Mouse (Mus musculus) stomach, postnatal 0 days (tissue): ENCODE measurements at regions not wholly inside any gene's neighbourhood (a gene's known extent, or its start where the extent isn't known, plus 50 kb on each side); places are given as distances from the start of the nearest gene placed in this dataset.

ENCODE experiments used
- ATAC-seq: fragments of 200-750 bp; cut with Nextera tagmentation; 2 replicates; pipeline ENCODE4 v1.8.0; 2017; ENCODE audit not compliant: low FRiP score, low TSS enrichment
- DNase-seq: peaks from one replicate; pipeline ENCODE4 v3.0.0-alpha.2; 2016; ENCODE audit warnings: low spot score
- H3K27ac ChIP-seq: fragments of 300-500 bp; sonication (generic); replicated peaks from 2 replicates; pipeline ENCODE4 v1.5.1; 2014; ENCODE audit warnings: mild to moderate bottlenecking, control low read depth
- H3K27me3 ChIP-seq: fragments of 300-500 bp; sonication (generic); 2 replicates; pipeline ENCODE4 v1.6.1; 2014; ENCODE audit warnings: low read length; ENCODE audit not compliant: control insufficient read depth, insufficient read depth
- H3K36me3 ChIP-seq: fragments of 300-500 bp; sonication (generic); 2 replicates; pipeline ENCODE4 v1.6.1; 2014; ENCODE audit warnings: low read length, mixed read lengths; ENCODE audit not compliant: control insufficient read depth, insufficient read depth
- H3K4me1 ChIP-seq: fragments of 300-500 bp; sonication (generic); replicated peaks from 2 replicates; pipeline ENCODE4 v1.6.1; 2014; ENCODE audit warnings: antibody characterized with exemption; ENCODE audit not compliant: control insufficient read depth, insufficient read depth
- H3K4me2 ChIP-seq: fragments of 300-500 bp; sonication (generic); replicated peaks from 2 replicates; pipeline ENCODE4 v1.6.1; 2014; ENCODE audit warnings: low read depth, mild to moderate bottlenecking, control low read depth, moderate library complexity
- H3K4me3 ChIP-seq: fragments of 300-500 bp; sonication (generic); 2 replicates; pipeline ENCODE4 v1.5.1; 2014; ENCODE audit warnings: low read depth, low read length, control low read depth
- H3K9ac ChIP-seq: fragments of 300-500 bp; sonication (generic); 2 replicates; pipeline ENCODE4 v1.6.1; 2014; ENCODE audit warnings: mild to moderate bottlenecking, low read length, control low read depth, mixed read lengths
- H3K9me3 ChIP-seq: fragments of 300-500 bp; sonication (generic); 2 replicates; pipeline ENCODE4 v1.6.1; 2016; ENCODE audit warnings: low read length; ENCODE audit not compliant: control insufficient read depth
- CTCF ChIP-seq: IDR thresholded peaks from 2 replicates; pipeline ENCODE4 v1.5.1; 2016; ENCODE audit warnings: antibody characterized with exemption, low read depth, mild to moderate bottlenecking, moderate library complexity
- EP300 ChIP-seq: optimal IDR thresholded peaks from 2 replicates; pipeline ENCODE3; 2016; ENCODE audit warnings: antibody characterized with exemption
- WGBS: fragments of 180-500 bp; shearing (Covaris S2); extraction: QIAGEN DNeasy Blood & Tissue Kit; methylation state at CpG from one replicate; pipeline ENCODE4 v1.1.7; 2014; 5-methylcytosine and 5-hydroxymethylcytosine counted together

- ATAC-seq: no peak
Observed at GRCm38 (mm10) chr15:93953548-93953947, 357.9 kb upstream of the Prickle1 start.

GRCm38 (mm10) chr15:93950441-93950840 is 354.8 kb upstream of the Prickle1 start:
- Histone ChIP-seq H3K4me1 (no peaks in the 10 kb centered on the region), H3K27me3 (no peaks in the 10 kb centered on the region), H3K9me3 (no peaks in the 10 kb centered on the region), H3K27ac (no peak overlapping the region), H3K4me3 (no peak overlapping the region), H3K4me2 (no peak overlapping the region), H3K36me3 (no peaks in the 10 kb centered on the region), H3K9ac (no peak overlapping the region)
- TF ChIP-seq CTCF (no peak), EP300 (no peak)
- ATAC-seq (no peak), DNase-seq (no peak)
- WGBS: 98% methylated on average over 1 of the region's 1 CpGs

More at GRCm38 (mm10) chr15:93953548-93953947, 357.9 kb upstream of the Prickle1 start:
- Histone ChIP-seq H3K9ac (no peak overlapping the region), H3K27me3 (no peaks in the 10 kb centered on the region), H3K36me3 (no peaks in the 10 kb centered on the region), H3K27ac (no peak overlapping the region), H3K9me3 (no peaks in the 10 kb centered on the region), H3K4me3 (no peak overlapping the region), H3K4me2 (no peak overlapping the region), H3K4me1 (no peaks in the 10 kb centered on the region)
- TF ChIP-seq CTCF: no peak
- no peak for DNase-seq
- 87% methylated on average over 1 of the region's 1 CpGs for WGBS

- H3K27me3 ChIP-seq: no peaks in the 10 kb centered on the region
- WGBS: 73% methylated on average over 4 of the region's 4 CpGs
- H3K27ac ChIP-seq: no peak overlapping the region
- no peak overlapping the region for H3K9ac ChIP-seq
- no peak for ATAC-seq
- H3K36me3 ChIP-seq: no peaks in the 10 kb centered on the region
- no peaks in the 10 kb centered on the region for H3K9me3 ChIP-seq
- TF ChIP-seq CTCF (no peak), EP300 (no peak)
- H3K4me1 ChIP-seq: no peaks in the 10 kb centered on the region
- no peak overlapping the region for H3K4me2 ChIP-seq
- no peak for DNase-seq
- H3K4me3 ChIP-seq: no peak overlapping the region
Observed at GRCm38 (mm10) chr15:93948902-93949301, 353.2 kb upstream of the Prickle1 start.

- TF ChIP-seq CTCF (no peak), EP300 (no peak)
- no peaks in the 10 kb centered on the region for H3K4me1 ChIP-seq
- no peak overlapping the region for H3K9ac ChIP-seq
- no peak overlapping the region for H3K27ac ChIP-seq
- H3K4me2 ChIP-seq: no peak overlapping the region
- DNase-seq (no peak), ATAC-seq (no peak)
- H3K36me3 ChIP-seq: no peaks in the 10 kb centered on the region
- no peaks in the 10 kb centered on the region for H3K9me3 ChIP-seq
- 75% methylated on average over 12 of the region's 12 CpGs for WGBS
- no peak overlapping the region for H3K4me3 ChIP-seq
- H3K27me3 ChIP-seq: no peaks in the 10 kb centered on the region
Observed at GRCm38 (mm10) chr15:93943545-93943944, 347.9 kb upstream of the Prickle1 start.

GRCm38 (mm10) chr15:93932971-93933496 is 337.3 kb upstream of the Prickle1 start:
- H3K27ac ChIP-seq: peak overlapping the region; percentile 78
- no peak overlapping the region for H3K4me3 ChIP-seq
- H3K9me3 ChIP-seq: no peaks in the 10 kb centered on the region
- no peak for ATAC-seq
- no peak overlapping the region for H3K9ac ChIP-seq
- no peaks in the 10 kb centered on the region for H3K4me1 ChIP-seq
- no peak overlapping the region; the same call in 1 of the 2 replicates for H3K4me2 ChIP-seq
- TF ChIP-seq EP300 (no peak), CTCF (no peak)
- no peaks in the 10 kb centered on the region for H3K36me3 ChIP-seq
- no peaks in the 10 kb centered on the region for H3K27me3 ChIP-seq
- 20% methylated on average over 5 of the region's 5 CpGs for WGBS
- DNase-seq: no peak

- Histone ChIP-seq H3K36me3 (no peaks in the 10 kb centered on the region), H3K4me3 (no peak overlapping the region), H3K27me3 (no peaks in the 10 kb centered on the region), H3K4me1 (no peaks in the 10 kb centered on the region), H3K9ac (no peak overlapping the region), H3K27ac (no peak overlapping the region), H3K4me2 (no peak overlapping the region), H3K9me3 (no peaks in the 10 kb centered on the region)
- TF ChIP-seq EP300 (no peak), CTCF (no peak)
- ATAC-seq: no peak
- WGBS: 52% methylated on average over 6 of the region's 6 CpGs
- no peak for DNase-seq
Observed at GRCm38 (mm10) chr15:93926842-93927241, 331.2 kb upstream of the Prickle1 start.
